Mouse (Mus musculus) Patski (cell line): Measurements from ENCODE around the gene Treml1. TPM values are rescaled to one million over a fixed set of nuclear protein-coding genes. Genes with fewer than 3 reads are reported as not detected.

Experiments used
- ATAC-seq: fragments of 100-300 bp; one replicate; pipeline ENCODE4 v1.8.0; 2021
- CTCF ChIA-PET: fragments of 350-600 bp; sonication (Branson Sonifier 250); formaldehyde crosslinking; loops from one replicate; lab custom pipeline; 2022; ENCODE audit warnings: inconsistent platforms; lab: Charles Lee
- POLR2A ChIA-PET: fragments of 350-600 bp; sonication (Branson Sonifier 250); formaldehyde crosslinking; loops from one replicate; lab custom pipeline; 2022; ENCODE audit warnings: antibody characterized with exemption, inconsistent platforms; lab: Charles Lee
- DNase-seq: peaks from one replicate; pipeline ENCODE4 v3.0.0-alpha.2; 2011; ENCODE audit warnings: low read depth, low spot score
- H3K27me3 ChIP-seq: fragments of 371-371 bp; one replicate; pipeline ENCODE4 v1.5.1; 2021
- CTCF ChIP-seq: fragments of 100-300 bp; IDR thresholded peaks from one replicate; pipeline ENCODE4 v1.5.1; 2021
- in situ Hi-C: fragments of 300-500 bp; cut with MboI; formaldehyde crosslinking; loops from 3 replicates; pipeline ENCODE4 v1.11.1; 2018; ENCODE audit warnings: low pct_unique_long_range_greater_than_20kb, mixed read lengths
- polyA plus RNA-seq: library from polyadenylated mRNA; unstranded; gene quantifications from one replicate; pipeline ENCODE4 v1.2.3, GENCODE M21; 2021

Gene Treml1
- polyA plus RNA-seq, 1 experiment from 2014 or later, result not detected

- no peak for TF ChIP-seq CTCF
- in situ Hi-C loops, result no loop called here
- peak; percentile 94 for ATAC-seq
- CTCF ChIA-PET, result no interaction called here
- DNase-seq, result peak; percentile 48
- POLR2A ChIA-PET, result no interaction called here
- H3K27me3 ChIP-seq, result no peaks in the 10 kb centered on the region
These were observed 3.9 kb upstream of the Treml1 start for GRCm38 (mm10) chr17:48355822-48356221.

GRCm38 (mm10) chr17:48357892-48358291, 1.8 kb upstream of the Treml1 start:
- no peak for DNase-seq
- H3K27me3 ChIP-seq, result no peaks in the 10 kb centered on the region
- in situ Hi-C loops, result no loop called here
- POLR2A ChIA-PET, result no interaction called here
- no peak for ATAC-seq
- no peak for TF ChIP-seq CTCF
- CTCF ChIA-PET, result interaction anchor here (0.5 kb wide), 1 partner anchor 19 kb away, joined by 3 read pairs; no protein-coding TSS in a partner anchor

DNA sequence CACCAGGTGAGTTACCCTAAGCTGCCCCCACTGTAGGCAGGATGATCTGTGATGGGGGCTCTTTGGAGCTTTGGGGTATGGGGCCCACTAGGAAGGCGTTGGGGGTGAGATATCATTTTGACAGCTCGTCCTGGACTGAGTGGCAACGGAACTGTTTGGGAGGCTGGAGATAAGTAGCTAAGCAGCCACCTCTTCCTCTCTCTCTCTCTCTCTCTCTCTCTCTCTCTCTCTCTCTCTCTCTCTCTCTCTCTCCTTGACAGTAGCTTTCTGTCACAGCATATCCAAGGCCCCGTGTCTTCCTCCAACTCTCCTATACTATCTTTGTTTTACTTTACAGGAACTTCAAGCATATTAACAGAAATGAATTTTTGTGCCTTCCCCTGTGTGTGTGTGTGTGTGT, 746 bp downstream of the Treml1 start:
- ChIA-PET POLR2A (interaction anchor here (0.6 kb wide), 1 partner anchor 53 kb away, joined by 3 read pairs; no protein-coding TSS in a partner anchor), CTCF (interaction anchor here (0.6 kb wide), 1 partner anchor 46 kb away, joined by 3 read pairs; no protein-coding TSS in a partner anchor)
- ATAC-seq, result no peak
- in situ Hi-C loops, result no loop called here
- no peak for DNase-seq
- TF ChIP-seq CTCF, result no peak
- H3K27me3 ChIP-seq, result no peaks in the 10 kb centered on the region

GRCm38 (mm10) chr17:48362346-48362745, 2.6 kb downstream of the Treml1 start:
- POLR2A ChIA-PET, result no interaction called here
- in situ Hi-C loops, result no loop called here
- no peaks in the 10 kb centered on the region for H3K27me3 ChIP-seq
- ATAC-seq (no peak), DNase-seq (no peak)
- CTCF ChIA-PET, result no interaction called here
- no peak for TF ChIP-seq CTCF

DNA sequence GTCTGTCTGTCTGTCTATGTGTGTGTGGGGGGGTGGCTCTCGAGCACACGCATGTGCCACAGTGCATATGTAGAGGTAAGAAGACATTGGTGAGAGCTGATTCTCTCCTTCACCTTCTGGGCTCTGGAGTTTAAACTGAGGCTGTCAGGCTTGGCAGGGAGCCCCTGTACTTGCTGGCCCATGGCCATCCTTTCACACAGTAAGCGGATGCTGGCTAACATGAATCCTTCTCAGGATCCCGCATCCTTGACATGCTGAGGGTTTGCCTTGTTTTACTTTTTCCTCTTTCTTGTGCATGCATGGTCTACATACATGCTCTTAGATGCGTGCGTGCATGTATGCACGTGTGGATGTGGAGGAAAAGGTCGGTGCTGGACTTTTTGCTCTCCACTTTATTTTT, 3.2 kb downstream of the Treml1 start:
- in situ Hi-C loops, result no loop called here
- DNase-seq, result no peak
- ATAC-seq, result no peak
- no peaks in the 10 kb centered on the region for H3K27me3 ChIP-seq
- ChIA-PET CTCF (no interaction called here), POLR2A (no interaction called here)
- no peak for TF ChIP-seq CTCF

GRCm38 (mm10) chr17:48363421-48363965, 3.8 kb downstream of the Treml1 start:
- POLR2A ChIA-PET, result no interaction called here
- DNase-seq (no peak), ATAC-seq (no peak)
- CTCF ChIA-PET, result interaction anchor here (1.6 kb wide), 1 partner anchor 89 kb away, joined by 3 read pairs; no protein-coding TSS in a partner anchor
- no peak for TF ChIP-seq CTCF
- in situ Hi-C loops, result no loop called here
- no peaks in the 10 kb centered on the region for H3K27me3 ChIP-seq

- POLR2A ChIA-PET, result no interaction called here
- ATAC-seq (no peak), DNase-seq (no peak)
- in situ Hi-C loops, result no loop called here
- H3K27me3 ChIP-seq, result no peaks in the 10 kb centered on the region
- CTCF ChIA-PET, result no interaction called here
- no peak for TF ChIP-seq CTCF
These were observed 5.9 kb downstream of the Treml1 start for GRCm38 (mm10) chr17:48365511-48366155.

- DNase-seq (no peak), ATAC-seq (no peak)
- H3K27me3 ChIP-seq, result no peaks in the 10 kb centered on the region
- no peak for TF ChIP-seq CTCF
- ChIA-PET CTCF (no interaction called here), POLR2A (no interaction called here)
- in situ Hi-C loops, result no loop called here
These were observed 7.1 kb downstream of the Treml1 start for GRCm38 (mm10) chr17:48366806-48367205.

DNA sequence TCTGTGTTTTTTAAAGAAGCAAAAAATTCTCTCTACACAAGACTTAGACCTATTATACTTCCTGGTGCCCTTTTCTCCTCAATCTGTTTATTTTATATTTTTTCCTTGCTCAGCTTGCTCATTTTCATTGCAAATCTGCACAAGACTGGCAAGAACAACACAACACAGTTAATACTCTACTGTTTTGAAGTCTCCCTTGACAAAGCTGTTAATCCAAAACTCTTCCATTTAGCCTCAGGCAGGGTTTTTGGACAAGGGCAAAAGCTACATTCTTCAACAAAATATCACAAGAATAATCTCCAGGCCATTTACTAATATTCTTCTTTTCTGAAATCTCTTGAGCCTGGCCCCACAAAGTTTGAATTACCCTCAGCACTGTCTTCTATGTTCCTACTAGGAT, 11.9 kb downstream of the Treml1 start:
- TF ChIP-seq CTCF, result no peak
- CTCF ChIA-PET, result interaction anchor here (1.0 kb wide), 1 partner anchor 9 kb away, joined by 3 read pairs; no protein-coding TSS in a partner anchor
- in situ Hi-C loops, result no loop called here
- no peaks in the 10 kb centered on the region for H3K27me3 ChIP-seq
- POLR2A ChIA-PET, result no interaction called here
- ATAC-seq (no peak), DNase-seq (no peak)

DNA sequence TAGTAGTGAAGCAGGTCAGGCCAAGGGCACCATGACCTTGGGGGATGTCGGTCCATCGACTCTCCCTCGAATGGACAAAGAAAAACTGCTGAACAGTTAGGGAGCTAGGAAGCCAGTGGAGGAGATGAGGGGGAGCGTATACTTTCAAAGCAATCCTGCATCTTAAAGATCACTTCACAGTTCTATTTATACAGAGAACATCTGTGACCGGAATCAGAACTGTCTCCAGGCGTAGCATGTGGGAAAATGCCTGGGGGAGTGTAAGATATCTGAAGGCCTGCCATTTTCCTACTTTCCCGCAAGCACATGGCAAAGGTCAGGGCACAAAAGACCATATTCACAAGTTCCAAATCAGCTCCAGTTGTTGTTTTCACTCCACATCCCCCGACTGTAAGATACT, 13.3 kb downstream of the Treml1 start:
- no peaks in the 10 kb centered on the region for H3K27me3 ChIP-seq
- no peak for TF ChIP-seq CTCF
- in situ Hi-C loops, result no loop called here
- ATAC-seq, result no peak
- ChIA-PET CTCF (no interaction called here), POLR2A (no interaction called here)
- DNase-seq, result no peak

DNA sequence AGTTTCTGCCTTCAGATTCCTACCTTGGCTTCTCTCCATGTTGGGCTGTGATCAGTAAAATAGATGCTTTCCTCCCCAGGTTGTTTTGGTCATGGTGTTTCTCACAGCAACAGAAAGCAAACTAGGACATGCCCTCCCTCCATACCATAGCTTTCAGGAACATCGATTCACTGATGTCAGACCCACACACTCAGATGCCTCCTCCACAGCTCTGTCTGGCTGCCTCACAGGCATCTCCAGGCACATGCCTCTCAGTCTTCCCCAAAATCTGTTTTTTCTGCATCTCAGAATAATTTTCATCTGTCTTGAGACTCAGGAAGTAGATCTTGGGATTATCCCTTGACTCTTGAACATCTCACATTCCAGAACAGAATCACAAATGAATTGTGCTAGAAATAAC, 16.4 kb downstream of the Treml1 start:
- DNase-seq (no peak), ATAC-seq (no peak)
- TF ChIP-seq CTCF, result no peak
- in situ Hi-C loops, result no loop called here
- POLR2A ChIA-PET, result no interaction called here
- CTCF ChIA-PET, result no interaction called here
- no peaks in the 10 kb centered on the region for H3K27me3 ChIP-seq
